Mouse (Mus musculus) urinary bladder, postnatal 10 days (tissue): ENCODE data around the gene Dennd5a.
A peak's percentile ranks its signal among the peaks of the same experiment; 100 is the strongest.
"Not testable (repeated sequence)": the region's sequence is repeated elsewhere in the genome, so short reads cannot be mapped to it uniquely, and the experiment has no call there.

ENCODE experiments used
- DNase-seq: peaks from one replicate; pipeline ENCODE4 v3.0.0; 2022; ENCODE audit warnings: low spot score

Dennd5a gene

GRCm38 (mm10) chr7:109959716-109960612 is at the start of gene Dennd5a:
Gene Dennd5a, minus strand, starts transcription at chr7:109960470.
- peak; percentile 16 for DNase-seq

- no peak for DNase-seq
These were observed 48.8 kb upstream of the Dennd5a start for GRCm38 (mm10) chr7:110009084-110009483.

GRCm38 (mm10) chr7:110008513-110008912 is 48.2 kb upstream of the Dennd5a start:
- DNase-seq: no peak

- DNase-seq: no peak
These were observed 46.4 kb upstream of the Dennd5a start for GRCm38 (mm10) chr7:110006471-110007195.

GRCm38 (mm10) chr7:110005976-110006375 is 45.7 kb upstream of the Dennd5a start:
- no peak for DNase-seq

GRCm38 (mm10) chr7:110002968-110003367 is 42.7 kb upstream of the Dennd5a start:
- DNase-seq: peak; percentile 12

GRCm38 (mm10) chr7:110002092-110002491 is 41.8 kb upstream of the Dennd5a start:
- no peak for DNase-seq

GRCm38 (mm10) chr7:109998388-109998787 is 38.1 kb upstream of the Dennd5a start:
- no peak for DNase-seq

- no peak for DNase-seq
These were observed 33.1 kb upstream of the Dennd5a start for GRCm38 (mm10) chr7:109993157-109993959.

- DNase-seq: no peak
These were observed 31.0 kb upstream of the Dennd5a start for GRCm38 (mm10) chr7:109991286-109991685.

- not testable (repeated sequence) for DNase-seq
These were observed 26.5 kb upstream of the Dennd5a start, which contains the start of gene Tmem41b for GRCm38 (mm10) chr7:109986775-109987174. Gene Tmem41b, minus strand, starts transcription at chr7:109986929.

- peak; percentile 93 for DNase-seq
These were observed 25.9 kb upstream of the Dennd5a start for GRCm38 (mm10) chr7:109986133-109986669.

GRCm38 (mm10) chr7:109985661-109986132 is 25.4 kb upstream of the Dennd5a start:
- DNase-seq: no peak

GRCm38 (mm10) chr7:109984608-109985007 is 24.3 kb upstream of the Dennd5a start:
- DNase-seq: not testable (repeated sequence)

- DNase-seq: not testable (repeated sequence)
These were observed 16.9 kb upstream of the Dennd5a start for GRCm38 (mm10) chr7:109977131-109977530.

- DNase-seq: no peak
These were observed 15.9 kb upstream of the Dennd5a start for GRCm38 (mm10) chr7:109975966-109976715.

GRCm38 (mm10) chr7:109969542-109969941 is 9.3 kb upstream of the Dennd5a start:
- DNase-seq: no peak

- no peak for DNase-seq
These were observed 8.7 kb upstream of the Dennd5a start for GRCm38 (mm10) chr7:109968924-109969450.

GRCm38 (mm10) chr7:109967805-109968579 is 7.7 kb upstream of the Dennd5a start:
- DNase-seq: no peak

- no peak for DNase-seq
These were observed 5.4 kb upstream of the Dennd5a start for GRCm38 (mm10) chr7:109965658-109966057.
